Mouse (Mus musculus) left cerebral cortex, adult 2 months (tissue): ENCODE measurements around the gene Slc25a13. TPM values are rescaled to one million over a fixed set of nuclear protein-coding genes. Genes with fewer than 3 reads are reported as not detected.
A peak's percentile ranks its signal among the peaks of the same experiment; 100 is the strongest.

Experiments used
- DNase-seq, 2 experiments: peaks; one replicate each; pipeline ENCODE4 v3.0.0; 2021 to 2022; ENCODE audit warnings: low spot score in 2 of 2, mixed read lengths in 1 of 2; ENCODE audit errors: extremely low spot score in 1 of 2
- H3K27ac ChIP-seq: fragments of 200-600 bp; 2 replicates; pipeline ENCODE4 v1.8.1; 2022
- H3K4me3 ChIP-seq: fragments of 200-600 bp; 2 replicates; pipeline ENCODE4 v1.8.1; 2022
- CTCF ChIP-seq: fragments of 200-600 bp; IDR thresholded peaks from 2 replicates; pipeline ENCODE4 v1.8.1; 2022; ENCODE audit warnings: antibody characterized with exemption, mild to moderate bottlenecking, moderate library complexity
- intact Hi-C: fragments of 180-260 bp; cut with DNase I; formaldehyde crosslinking; loops from one replicate; pipeline ENCODE4 v1.15.1; 2025
- total RNA-seq, 2 experiments: library from RNA; stranded (reverse); gene quantifications; 2 replicates each; pipeline ENCODE4 v1.2.3; 2021

Slc25a13 gene
- total RNA-seq, 2 experiments from 2014 or later = 2.7 to 2.9 TPM

- intact Hi-C loops = no loop called here
- DNase-seq = no peak
- Histone ChIP-seq H3K27ac (no peak overlapping the region), H3K4me3 (no peak overlapping the region)
- no peak for TF ChIP-seq CTCF
Measured at GRCm38 (mm10) chr6:6053946-6054345, 163.0 kb downstream of the Slc25a13 start.

- no peak for DNase-seq
- no peak overlapping the region for H3K4me3 ChIP-seq
- no peak overlapping the region for H3K27ac ChIP-seq
- TF ChIP-seq CTCF = no peak
- intact Hi-C loops = no loop called here
Measured at GRCm38 (mm10) chr6:6052696-6053095, 164.3 kb downstream of the Slc25a13 start.

DNA sequence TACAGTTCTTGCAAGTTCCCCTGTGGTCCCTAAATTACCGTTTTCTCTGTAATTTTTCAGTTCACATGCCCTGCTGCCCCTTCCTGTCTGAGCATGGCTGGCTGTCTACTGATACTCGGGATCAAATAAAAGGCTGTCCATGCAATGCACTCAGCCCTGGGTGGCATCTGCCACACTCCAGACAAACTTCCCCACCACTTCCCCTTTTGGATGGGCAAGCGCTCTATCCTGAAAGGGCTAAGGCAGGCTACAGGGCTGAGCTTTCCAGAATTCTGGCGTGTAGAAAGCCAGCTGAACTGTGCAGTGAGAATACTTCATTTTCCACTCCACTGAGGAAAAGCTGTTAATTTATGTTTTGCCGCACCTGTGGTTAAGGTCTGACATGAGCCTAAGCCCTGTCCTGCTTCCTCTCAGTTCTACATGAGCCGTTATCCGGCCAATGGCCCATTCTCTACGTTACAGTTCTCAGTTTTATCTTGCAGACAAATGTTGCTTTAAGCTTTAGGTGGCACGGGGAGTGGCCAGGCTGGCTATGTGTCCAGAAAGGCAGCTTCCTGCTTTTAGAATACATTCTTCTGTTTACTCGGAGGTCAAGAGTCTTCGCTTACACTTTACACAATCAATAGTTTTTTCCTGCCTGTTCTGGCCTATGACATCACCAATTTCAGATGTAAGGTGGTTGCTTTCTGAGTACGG, 170.1 kb downstream of the Slc25a13 start:
- Histone ChIP-seq H3K4me3 (no peak overlapping the region), H3K27ac (no peak overlapping the region)
- intact Hi-C loops = no loop called here
- TF ChIP-seq CTCF = no peak
- no peak for DNase-seq

- intact Hi-C loops = no loop called here
- H3K27ac ChIP-seq = no peak overlapping the region
- no peak for TF ChIP-seq CTCF
- no peak overlapping the region for H3K4me3 ChIP-seq
- no peak for DNase-seq
Measured at GRCm38 (mm10) chr6:6038773-6039550, 178.0 kb downstream of the Slc25a13 start.

DNA sequence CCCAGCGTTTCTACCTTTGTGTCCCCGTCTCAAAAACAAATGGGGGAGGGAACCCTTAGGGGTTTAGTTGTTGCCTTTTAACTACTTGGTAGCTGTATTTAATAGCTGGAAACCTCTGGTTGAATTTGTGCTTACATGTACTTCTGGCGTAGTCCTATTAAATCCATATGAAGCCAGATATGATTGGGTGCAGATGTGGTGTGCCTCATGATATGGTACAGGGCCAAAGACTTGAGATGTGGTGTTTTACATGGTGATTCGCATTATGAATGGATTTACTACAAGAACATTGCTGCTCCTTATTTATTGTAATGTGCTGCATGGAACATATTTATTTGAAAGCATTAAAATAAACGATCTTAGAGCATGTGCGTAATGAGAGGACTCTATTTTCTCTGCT, 189.3 kb downstream of the Slc25a13 start:
- Histone ChIP-seq H3K4me3 (no peak overlapping the region), H3K27ac (no peak overlapping the region)
- TF ChIP-seq CTCF = no peak
- no peak for DNase-seq
- intact Hi-C loops = no loop called here

DNA sequence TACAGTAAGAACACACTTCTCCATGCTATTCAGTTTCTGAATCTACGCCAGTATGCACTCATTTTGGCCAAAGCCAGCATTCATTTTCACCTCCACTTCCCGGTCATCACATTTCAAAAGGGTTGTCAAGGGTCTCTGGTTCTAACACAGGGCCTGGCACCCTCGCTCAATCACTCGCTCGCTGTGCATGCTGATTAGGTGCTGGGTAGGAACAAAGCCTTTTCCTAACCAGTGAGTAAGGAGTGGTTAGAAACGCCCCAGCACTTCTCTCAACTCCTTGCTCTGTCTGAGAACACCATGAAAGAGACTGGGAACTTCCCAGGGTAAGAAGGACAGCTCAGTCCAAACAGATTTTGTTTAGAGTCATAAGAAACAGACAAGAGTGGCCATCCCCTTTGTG, 193.0 kb downstream of the Slc25a13 start:
- Histone ChIP-seq H3K4me3 (no peak overlapping the region), H3K27ac (no peak overlapping the region)
- intact Hi-C loops = no loop called here
- no peak for TF ChIP-seq CTCF
- DNase-seq = no peak

DNA sequence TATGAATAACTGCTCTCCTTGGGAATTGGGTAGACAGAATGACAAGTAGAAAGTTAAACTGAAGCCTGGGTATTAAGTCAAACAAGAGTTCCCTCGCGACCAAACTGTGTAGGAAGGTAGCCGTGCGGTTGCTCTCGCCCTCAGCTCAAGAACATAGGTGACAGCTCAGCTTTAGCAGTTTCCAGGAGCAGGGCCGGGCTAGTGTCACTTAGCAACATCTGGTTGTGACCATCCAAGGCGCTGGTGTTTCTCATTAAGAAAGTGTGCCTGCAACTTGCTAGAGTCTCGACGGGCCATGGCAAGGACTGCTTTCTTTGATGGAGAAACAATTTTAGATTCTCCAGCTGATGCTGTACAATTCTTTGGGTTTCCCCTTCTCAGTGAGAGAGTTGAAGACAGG, 200.0 kb downstream of the Slc25a13 start:
- Histone ChIP-seq H3K4me3 (no peak overlapping the region), H3K27ac (no peak overlapping the region)
- TF ChIP-seq CTCF = no peak
- DNase-seq = no peak
- intact Hi-C loops = no loop called here

- Histone ChIP-seq H3K27ac (no peak overlapping the region), H3K4me3 (peak overlapping the region; percentile 23)
- TF ChIP-seq CTCF = no peak
- peak; percentile 19 to 37 for DNase-seq
- intact Hi-C loops = no loop called here
Measured at GRCm38 (mm10) chr6:6015616-6016015, 201.4 kb downstream of the Slc25a13 start.

- no peak for TF ChIP-seq CTCF
- Histone ChIP-seq H3K27ac (no peak overlapping the region), H3K4me3 (no peak overlapping the region)
- no peak for DNase-seq
- intact Hi-C loops = no loop called here
Measured at GRCm38 (mm10) chr6:6011364-6011763, 205.6 kb downstream of the Slc25a13 start.

- Histone ChIP-seq H3K4me3 (peak overlapping the region; percentile 68), H3K27ac (no peak overlapping the region)
- intact Hi-C loops = loop anchor here (1.0 to 10.0 kb wide), 4 partner anchors 361 to 911 kb away; partner anchors contain the start of gene Sem1
- peak; percentile 74 to 75 for DNase-seq
- TF ChIP-seq CTCF = peak; percentile 91
Measured at GRCm38 (mm10) chr6:6005762-6006431, 211.1 kb downstream of the Slc25a13 start.

DNA sequence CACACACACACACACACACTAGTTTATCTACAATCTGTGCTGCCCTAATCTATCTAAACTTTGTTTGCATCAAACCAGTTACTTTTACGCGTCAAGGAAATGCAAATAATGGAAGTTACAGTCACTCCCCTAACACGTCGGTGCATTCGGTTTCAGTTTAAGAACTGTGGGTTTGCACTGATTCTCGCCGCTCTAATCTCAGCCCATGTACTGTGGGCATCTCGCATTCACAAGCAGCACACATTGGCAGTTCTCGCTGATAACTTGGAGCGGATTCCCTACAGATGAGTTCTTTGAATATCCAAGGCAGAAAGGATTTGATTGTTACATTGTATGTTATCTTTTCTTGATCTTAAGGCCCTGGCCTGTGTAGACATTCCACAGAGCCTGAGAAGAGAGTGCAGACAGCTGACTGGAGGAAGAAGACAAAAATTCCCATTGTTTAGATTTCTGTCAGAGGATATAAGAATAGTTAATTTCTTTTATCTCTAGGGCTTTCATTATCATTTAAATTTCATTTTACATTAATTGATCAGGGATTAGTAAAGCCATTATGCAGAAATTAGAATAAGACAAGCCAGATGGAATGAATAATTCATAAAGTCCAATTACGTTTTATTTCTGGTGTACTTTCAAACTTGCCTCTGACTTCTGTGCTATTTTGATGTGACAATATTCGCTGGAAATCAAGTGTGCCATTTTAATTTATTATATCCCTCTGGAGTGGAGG, 212.1 kb downstream of the Slc25a13 start:
- no peak for TF ChIP-seq CTCF
- no peak for DNase-seq
- Histone ChIP-seq H3K27ac (no peak overlapping the region), H3K4me3 (no peak overlapping the region)
- intact Hi-C loops = loop anchor here (1.0 to 10.0 kb wide), 4 partner anchors 360 to 912 kb away; partner anchors contain the start of gene Sem1
